Mouse (Mus musculus) left cerebral cortex, postnatal 36 days (tissue): ENCODE results near the gene Bri3bp. TPM values are rescaled to one million over a fixed set of nuclear protein-coding genes. Genes with fewer than 3 reads are reported as not detected.

ENCODE experiments used
- DNase-seq, 2 experiments: peaks; one replicate each; pipeline ENCODE4 v3.0.0; 2021 to 2022; ENCODE audit warnings: low spot score in 2 of 2, mixed read lengths in 1 of 2
- intact Hi-C: fragments of 180-260 bp; cut with DNase I; formaldehyde crosslinking; loops from one replicate; pipeline ENCODE4 v1.15.1; 2025
- microRNA-seq: library from miRNA; unstranded; fragments of <30 nt; microRNA quantifications from one replicate; pipeline ENCODE4 v1.2.0, GENCODE M21; 2022
- total RNA-seq, 2 experiments: library from RNA; stranded (reverse); gene quantifications; 2 replicates each; pipeline ENCODE4 v1.2.3; 2021

Bri3bp gene
- total RNA-seq, 2 experiments from 2014 or later, result 91.6 to 102 TPM

DNA sequence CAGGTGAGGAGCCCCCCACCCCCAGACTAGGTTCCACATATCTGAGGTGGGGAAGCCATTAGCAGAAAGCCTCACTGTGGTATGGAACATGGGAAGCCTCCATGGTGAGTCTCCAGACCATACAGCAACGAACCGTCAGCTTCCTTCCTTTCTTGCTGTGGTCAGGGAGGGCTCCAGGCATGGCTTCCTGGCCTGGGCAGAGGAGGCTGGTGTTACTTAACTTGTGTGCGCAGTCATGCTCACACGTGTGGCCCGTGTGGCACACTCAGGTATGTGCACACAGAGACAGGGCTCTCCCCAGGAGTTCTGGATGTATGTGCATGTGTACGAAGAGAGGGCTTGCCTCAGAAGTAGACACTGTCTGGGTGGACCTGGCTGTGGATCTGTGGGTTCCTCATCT is 62.3 kb downstream of the Bri3bp start:
- no peak for DNase-seq
- intact Hi-C loops, result no loop called here

DNA sequence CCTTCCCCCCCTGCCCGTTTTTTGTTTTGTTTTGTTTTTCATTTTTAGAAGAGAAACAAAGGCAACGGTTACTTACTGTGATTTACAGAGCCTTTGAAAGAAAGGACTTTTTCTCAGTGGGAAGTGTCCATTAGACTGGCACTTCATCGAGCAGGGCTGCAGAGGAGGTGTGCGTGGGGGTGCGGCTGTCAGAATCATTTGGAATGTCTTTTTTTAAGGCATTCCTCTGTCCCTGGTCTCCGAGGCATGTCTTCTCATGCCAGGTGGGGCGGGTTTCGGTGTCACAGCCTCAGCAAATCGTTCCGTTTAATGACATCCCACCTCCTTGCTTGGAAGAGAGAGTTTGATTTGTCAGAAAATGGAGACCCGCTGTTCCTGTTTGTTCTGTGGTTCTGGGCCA is 63.3 kb downstream of the Bri3bp start:
- intact Hi-C loops, result no loop called here

DNA sequence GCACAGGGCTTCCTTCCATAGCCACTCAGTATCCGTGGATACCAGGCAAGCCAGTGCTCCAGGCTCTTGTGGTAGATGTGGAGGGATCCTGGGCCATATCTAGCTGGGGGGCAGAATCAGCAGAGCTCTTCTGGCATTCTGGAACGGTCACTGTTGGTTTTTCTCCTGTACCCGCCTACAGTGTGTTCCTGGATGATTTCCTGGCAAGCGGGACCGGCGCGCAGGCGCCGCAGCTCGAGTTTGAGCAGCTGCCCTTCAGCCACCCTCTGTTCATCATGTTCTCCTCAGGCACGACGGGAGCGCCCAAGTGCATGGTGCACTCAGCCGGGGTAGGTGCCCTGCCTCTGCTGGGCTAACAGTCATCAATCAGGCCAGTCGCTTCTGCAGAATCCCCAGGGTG is 64.6 kb downstream of the Bri3bp start:
- intact Hi-C loops, result no loop called here
- peak; percentile 56 to 75 for DNase-seq

More for the DNA sequence above, 63.3 kb downstream of the Bri3bp start:
- peak; percentile 44 to 49 for DNase-seq

DNA sequence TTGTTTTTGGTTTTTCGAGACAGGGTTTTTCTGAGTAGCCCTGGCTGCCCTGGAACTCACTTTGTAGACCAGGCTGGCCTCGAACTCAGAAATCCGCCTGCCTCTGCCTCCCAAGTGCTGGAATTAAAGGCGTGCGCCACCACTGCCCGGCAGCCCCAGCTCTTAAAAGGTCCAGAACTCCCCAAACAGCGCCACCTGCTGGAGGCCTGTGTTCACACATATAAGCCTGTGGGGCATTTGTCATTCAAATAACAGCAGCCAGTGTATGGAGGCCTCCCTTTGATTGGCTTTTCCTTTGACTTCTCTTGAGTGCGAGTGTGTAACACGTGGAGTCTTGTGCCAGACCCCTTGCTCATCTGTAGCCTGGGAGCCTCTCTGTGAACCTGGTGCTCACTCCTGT is 66.2 kb downstream of the Bri3bp start:
- no peak for DNase-seq
- intact Hi-C loops, result no loop called here

DNA sequence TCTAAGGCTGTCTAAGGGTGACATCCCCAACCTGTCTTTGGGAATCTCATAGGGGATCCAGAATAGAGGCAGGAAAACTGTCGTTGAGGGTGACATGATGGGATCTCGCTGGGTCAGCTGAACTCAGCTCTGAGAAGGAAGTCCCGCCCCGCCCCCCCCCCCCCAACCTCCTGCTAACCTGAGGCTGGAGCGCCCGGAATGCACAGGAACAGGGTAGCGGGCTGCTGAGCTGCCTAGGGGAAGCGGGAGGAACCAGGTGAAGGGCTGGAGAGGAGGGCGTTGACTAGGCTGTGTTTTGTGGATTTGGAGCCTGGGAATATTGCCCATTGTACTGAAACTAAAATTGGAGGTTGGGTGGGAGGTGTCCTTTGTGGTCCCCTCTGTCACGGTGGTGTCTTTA is 66.6 kb downstream of the Bri3bp start:
- intact Hi-C loops, result no loop called here
- no peak for DNase-seq

DNA sequence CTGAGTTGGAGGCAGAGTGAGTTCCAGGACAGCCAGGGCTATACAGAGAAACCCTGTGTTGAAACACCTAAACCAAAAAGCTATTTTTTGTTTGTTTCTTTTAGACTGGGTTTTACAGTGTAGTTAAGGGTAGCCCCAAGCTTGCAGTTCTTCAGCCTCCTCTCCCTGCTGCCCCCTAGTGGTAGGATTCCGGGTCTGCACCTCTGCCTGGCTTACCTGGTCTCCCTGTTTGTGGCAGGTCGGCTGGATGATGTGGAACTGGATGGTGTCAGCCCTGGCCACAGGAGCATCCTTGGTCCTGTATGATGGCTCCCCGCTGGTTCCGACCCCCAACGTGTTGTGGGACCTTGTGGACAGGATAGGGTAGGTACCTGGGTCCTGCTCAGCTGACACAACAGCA is 68.2 kb downstream of the Bri3bp start:
- no peak for DNase-seq
- intact Hi-C loops, result no loop called here

Small RNAs within 50 kb of the gene (microRNA-seq; reads per million reads assigned to microRNA genes)
- not detected for gene Gm27551

Other genes with a start within 250 kb of the Bri3bp start
- gene Scarb1, start 100.5 kb upstream of the Bri3bp start, total RNA-seq, result 10 to 100 TPM; 22.0 to 28.0 TPM
- gene Gm10382, start 52.2 kb upstream of the Bri3bp start, total RNA-seq, result under 1 TPM in 1 of 2 experiments, not detected in 1; 0.32 TPM
- 100 to 1,000 TPM; 817 to 877 TPM for gene Ubc, start 51.4 kb upstream of the Bri3bp start, total RNA-seq
- 10 to 100 TPM; 11.2 to 11.7 TPM for gene Dhx37, start 7.4 kb upstream of the Bri3bp start, total RNA-seq
- 10 to 100 TPM; 41.0 to 51.2 TPM for gene Aacs, start 34.2 kb downstream of the Bri3bp start, total RNA-seq
- 100 to 1,000 TPM; 140 to 144 TPM for gene Tmem132b, start 90.2 kb downstream of the Bri3bp start, total RNA-seq